Mouse (Mus musculus) brown adipose tissue, adult 24 weeks (tissue): ENCODE data around the gene Psmd5. TPM values are rescaled to one million over a fixed set of nuclear protein-coding genes. Genes with fewer than 3 reads are reported as not detected.

ENCODE experiments used
- H3K27ac ChIP-seq: fragments of 200-500 bp; replicated peaks from 2 replicates; pipeline ENCODE4 v1.5.1; 2012; ENCODE audit warnings: low read depth, mild to moderate bottlenecking, low read length
- H3K4me1 ChIP-seq: fragments of 200-500 bp; 2 replicates; pipeline ENCODE4 v1.6.1; 2012; ENCODE audit warnings: low read length, mixed read lengths; ENCODE audit not compliant: control insufficient read depth, insufficient read depth, insufficient read length
- H3K4me3 ChIP-seq: fragments of 200-500 bp; 2 replicates; pipeline ENCODE4 v1.5.1; 2012; ENCODE audit warnings: low read depth, mild to moderate bottlenecking, low read length, moderate library complexity; ENCODE audit not compliant: insufficient read depth
- polyA plus RNA-seq: library from polyadenylated mRNA; stranded (reverse); fragments of >200 nt; gene quantifications from 2 replicates; pipeline ENCODE4 v1.2.4, GENCODE M21; 2012; ENCODE audit not compliant: missing spikeins, insufficient read depth, insufficient read length

Psmd5 gene
- polyA plus RNA-seq, 1 experiment = 33.2 TPM

DNA sequence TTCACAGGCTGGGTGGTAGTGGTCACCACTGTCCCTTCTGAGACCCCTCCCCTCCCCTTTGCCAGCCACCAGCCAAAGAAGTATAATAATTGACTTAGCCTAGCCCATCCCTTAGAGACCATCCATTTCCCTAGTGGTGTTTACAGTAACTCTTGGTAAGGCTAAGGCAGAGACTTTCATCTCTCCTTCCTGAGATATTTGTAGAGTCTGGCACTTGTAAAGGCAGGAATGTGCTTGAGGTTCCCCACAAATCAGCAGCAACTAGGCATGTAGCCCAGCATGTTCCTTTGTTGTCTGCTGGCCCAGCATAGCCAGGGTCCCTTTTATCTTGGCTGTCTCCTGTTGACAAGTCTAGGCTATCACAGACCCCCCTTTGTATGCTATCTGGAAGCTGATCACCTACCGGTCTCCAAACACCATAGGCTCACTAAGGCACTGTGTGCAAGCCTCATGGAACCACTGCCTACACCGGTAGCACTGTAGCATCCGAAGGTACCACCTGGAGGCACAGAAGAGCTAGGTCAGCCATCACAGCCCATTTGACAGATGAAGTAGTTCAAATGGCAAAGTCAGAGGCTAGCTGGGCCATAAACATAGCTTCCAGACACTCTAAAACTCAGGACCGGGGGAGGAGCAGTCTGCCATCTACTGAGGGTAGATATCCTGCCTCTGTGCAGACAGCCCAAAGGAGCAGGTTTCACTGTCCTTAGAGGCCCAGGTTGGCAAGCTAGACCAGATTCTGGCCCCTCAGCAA is 29.1 kb upstream of the Psmd5 start:
- H3K27ac ChIP-seq = peak overlapping the region; percentile 16; the same call in 1 of the 2 replicates
- H3K4me1 ChIP-seq = peaks cover 7% of the 10 kb centered on the region
- H3K4me3 ChIP-seq = no peak overlapping the region

- peaks cover 7% of the 10 kb centered on the region for H3K4me1 ChIP-seq
- no peak overlapping the region for H3K27ac ChIP-seq
- no peak overlapping the region for H3K4me3 ChIP-seq
Measured at GRCm38 (mm10) chr2:34903191-34903590, 28.4 kb upstream of the Psmd5 start.

DNA sequence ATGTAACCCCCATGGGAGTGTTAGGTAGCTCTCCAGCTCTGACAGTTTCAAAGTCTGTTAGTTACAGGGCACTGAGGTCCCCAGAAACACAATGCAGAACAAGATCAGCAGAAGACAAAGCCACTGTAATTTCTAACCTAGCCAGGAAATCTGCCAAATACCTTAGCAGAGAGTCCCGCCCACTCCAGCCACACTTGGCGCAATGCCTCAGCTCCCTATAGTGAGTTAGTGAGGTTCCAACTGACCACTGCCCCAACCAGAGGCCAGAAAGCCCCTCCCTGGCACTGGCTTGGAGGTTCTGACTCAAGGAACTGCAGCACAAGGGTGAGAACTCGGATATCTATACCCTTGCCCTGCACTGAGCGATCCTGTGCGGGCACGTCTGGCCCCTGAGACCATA is 28.0 kb upstream of the Psmd5 start:
- Histone ChIP-seq H3K27ac (no peak overlapping the region), H3K4me3 (no peak overlapping the region)

GRCm38 (mm10) chr2:34901726-34902125 is 27.0 kb upstream of the Psmd5 start:
- H3K27ac ChIP-seq = no peak overlapping the region
- peaks cover 7% of the 10 kb centered on the region for H3K4me1 ChIP-seq
- H3K4me3 ChIP-seq = no peak overlapping the region

More for the DNA sequence above, 28.0 kb upstream of the Psmd5 start:
- H3K4me1 ChIP-seq = peaks cover 7% of the 10 kb centered on the region

DNA sequence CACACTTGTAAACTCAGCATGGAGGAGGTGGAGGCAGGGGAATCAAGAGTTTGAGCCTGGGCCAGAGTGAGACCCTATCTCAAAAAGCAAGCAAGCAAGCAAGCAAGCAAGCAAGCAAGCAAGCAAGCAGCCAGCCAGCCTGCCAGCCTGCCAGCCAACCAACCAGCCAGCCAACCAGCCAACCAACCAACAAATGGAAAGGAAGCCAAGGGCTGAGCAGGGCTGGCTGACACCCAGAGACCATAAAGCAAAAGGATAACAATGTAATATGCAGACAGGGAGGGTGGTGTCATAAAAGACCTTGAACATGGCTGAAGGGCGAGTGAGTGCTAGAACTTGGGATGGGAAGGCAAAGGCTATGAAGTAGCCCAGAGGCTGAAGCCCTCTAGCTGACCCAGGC is 25.6 kb upstream of the Psmd5 start:
- peaks cover 7% of the 10 kb centered on the region for H3K4me1 ChIP-seq
- H3K4me3 ChIP-seq = no peak overlapping the region
- no peak overlapping the region for H3K27ac ChIP-seq

- Histone ChIP-seq H3K4me1 (peaks cover 7% of the 10 kb centered on the region), H3K27ac (no peak overlapping the region), H3K4me3 (no peak overlapping the region)
Measured at GRCm38 (mm10) chr2:34899682-34900081, 24.9 kb upstream of the Psmd5 start.

DNA sequence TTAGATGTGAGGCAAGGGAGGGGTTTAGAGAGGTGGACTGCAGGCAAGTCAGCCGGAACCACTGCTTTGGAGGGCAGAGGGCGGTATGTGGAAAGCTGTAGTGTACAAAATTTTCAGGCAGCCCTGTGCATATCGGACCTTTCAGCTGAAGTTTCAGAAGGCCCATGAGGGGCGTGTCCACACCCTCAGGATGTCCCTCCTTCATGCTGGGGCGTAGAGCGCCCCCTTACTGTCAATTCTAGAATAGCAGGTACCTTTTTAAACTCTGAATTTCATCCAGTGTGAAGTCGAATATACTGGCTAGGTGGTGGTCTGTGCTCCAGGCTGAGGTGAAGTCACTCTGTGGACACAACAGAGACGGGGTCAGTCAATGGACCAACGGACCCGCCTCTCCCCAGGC is 23.1 kb upstream of the Psmd5 start:
- no peak overlapping the region for H3K4me3 ChIP-seq
- no peak overlapping the region for H3K27ac ChIP-seq
- peaks cover 5% of the 10 kb centered on the region for H3K4me1 ChIP-seq

GRCm38 (mm10) chr2:34896821-34897460 is 22.2 kb upstream of the Psmd5 start:
- H3K27ac ChIP-seq = no peak overlapping the region
- H3K4me1 ChIP-seq = peaks cover 5% of the 10 kb centered on the region
- no peak overlapping the region for H3K4me3 ChIP-seq

- no peaks in the 10 kb centered on the region; the same call in 1 of the 2 replicates for H3K4me1 ChIP-seq
- H3K4me3 ChIP-seq = no peak overlapping the region
- no peak overlapping the region for H3K27ac ChIP-seq
Measured at GRCm38 (mm10) chr2:34895503-34896113, 20.8 kb upstream of the Psmd5 start.

- Histone ChIP-seq H3K27ac (no peak overlapping the region), H3K4me3 (no peak overlapping the region), H3K4me1 (no peaks in the 10 kb centered on the region)
Measured at GRCm38 (mm10) chr2:34893950-34894349, 19.2 kb upstream of the Psmd5 start.

DNA sequence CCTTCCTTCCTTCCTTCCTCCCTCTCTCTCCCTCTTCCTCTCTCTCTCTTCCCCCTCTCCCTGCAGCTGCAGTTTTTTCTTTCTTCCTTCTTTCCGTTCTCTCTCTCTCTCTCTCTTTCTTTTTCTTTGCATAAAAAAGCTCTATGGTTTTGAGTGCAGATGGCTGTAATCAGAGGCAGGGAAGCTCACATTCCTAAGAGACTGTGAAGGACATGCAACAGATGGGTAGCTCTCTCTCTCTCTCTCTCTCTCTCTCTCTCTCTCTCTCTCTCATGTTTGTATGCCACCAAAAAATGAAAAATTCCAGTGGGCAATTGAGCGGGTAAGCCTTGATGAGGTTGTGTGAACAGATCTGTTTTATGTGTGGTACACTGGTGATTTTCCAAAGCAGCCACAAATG is 9.4 kb upstream of the Psmd5 start:
- H3K4me3 ChIP-seq = no peak overlapping the region
- H3K4me1 ChIP-seq = no peaks in the 10 kb centered on the region
- no peak overlapping the region for H3K27ac ChIP-seq

GRCm38 (mm10) chr2:34883190-34883589 is 8.4 kb upstream of the Psmd5 start:
- H3K4me3 ChIP-seq = no peak overlapping the region
- no peak overlapping the region for H3K27ac ChIP-seq
- no peaks in the 10 kb centered on the region for H3K4me1 ChIP-seq

GRCm38 (mm10) chr2:34882757-34883156 is 8.0 kb upstream of the Psmd5 start:
- Histone ChIP-seq H3K4me1 (no peaks in the 10 kb centered on the region), H3K4me3 (no peak overlapping the region), H3K27ac (no peak overlapping the region)

- Histone ChIP-seq H3K4me3 (no peak overlapping the region), H3K27ac (no peak overlapping the region), H3K4me1 (no peaks in the 10 kb centered on the region)
Measured at GRCm38 (mm10) chr2:34880054-34880453, 5.3 kb upstream of the Psmd5 start.

GRCm38 (mm10) chr2:34874271-34874670 is 497 bp downstream of the Psmd5 start, which contains the start of gene Cutal:
Gene Cutal, plus strand, starts transcription at chr2:34874396.
- peaks cover 4% of the 10 kb centered on the region; the same call in 1 of the 2 replicates for H3K4me1 ChIP-seq
- peak within 1 kb of the TSS; percentile 23; the same call in 1 of the 2 replicates for H3K4me3 ChIP-seq
- no peak within 1 kb of the TSS for H3K27ac ChIP-seq
